Mouse (Mus musculus): ENCODE measurements around the gene Exoc4.

DNA sequence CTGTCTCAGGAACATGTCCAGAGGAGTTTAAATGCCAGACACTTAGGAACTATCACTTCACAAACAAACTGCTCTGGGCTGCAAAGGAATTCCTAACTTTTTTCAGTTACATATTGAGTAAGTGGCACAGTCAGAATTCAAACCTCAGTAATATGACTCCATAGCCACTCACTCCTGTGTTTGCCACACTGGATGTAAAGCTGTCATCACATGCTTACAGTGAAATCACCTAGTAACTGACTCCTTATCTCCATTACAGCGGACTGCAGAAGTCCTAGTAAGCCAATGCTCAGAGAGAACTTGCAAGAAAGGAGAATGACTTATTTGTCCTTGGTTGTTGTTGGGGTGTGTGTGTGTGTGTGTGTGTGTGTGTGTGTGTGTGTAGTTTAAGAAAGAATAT lies 448.1 kb downstream of the Exoc4 start:
- TF ChIP-seq CTCF (IDR thresholded peaks at IDR 0.05; ENCODE audit: low read depth) (no peak), EP300 (optimal IDR thresholded peaks at IDR 0.05) (no peak)
